Mouse (Mus musculus) telencephalon, adult 2 months (tissue): Measurements from ENCODE around the gene Ttc21b.
"Not testable (repeated sequence)": the region's sequence is repeated elsewhere in the genome, so short reads cannot be mapped to it uniquely, and the experiment has no call there.

Source experiments
- DNase-seq: peaks from one replicate; pipeline ENCODE4 v3.0.0-alpha.2; 2011; ENCODE audit warnings: low read depth, low spot score

Ttc21b gene

DNA sequence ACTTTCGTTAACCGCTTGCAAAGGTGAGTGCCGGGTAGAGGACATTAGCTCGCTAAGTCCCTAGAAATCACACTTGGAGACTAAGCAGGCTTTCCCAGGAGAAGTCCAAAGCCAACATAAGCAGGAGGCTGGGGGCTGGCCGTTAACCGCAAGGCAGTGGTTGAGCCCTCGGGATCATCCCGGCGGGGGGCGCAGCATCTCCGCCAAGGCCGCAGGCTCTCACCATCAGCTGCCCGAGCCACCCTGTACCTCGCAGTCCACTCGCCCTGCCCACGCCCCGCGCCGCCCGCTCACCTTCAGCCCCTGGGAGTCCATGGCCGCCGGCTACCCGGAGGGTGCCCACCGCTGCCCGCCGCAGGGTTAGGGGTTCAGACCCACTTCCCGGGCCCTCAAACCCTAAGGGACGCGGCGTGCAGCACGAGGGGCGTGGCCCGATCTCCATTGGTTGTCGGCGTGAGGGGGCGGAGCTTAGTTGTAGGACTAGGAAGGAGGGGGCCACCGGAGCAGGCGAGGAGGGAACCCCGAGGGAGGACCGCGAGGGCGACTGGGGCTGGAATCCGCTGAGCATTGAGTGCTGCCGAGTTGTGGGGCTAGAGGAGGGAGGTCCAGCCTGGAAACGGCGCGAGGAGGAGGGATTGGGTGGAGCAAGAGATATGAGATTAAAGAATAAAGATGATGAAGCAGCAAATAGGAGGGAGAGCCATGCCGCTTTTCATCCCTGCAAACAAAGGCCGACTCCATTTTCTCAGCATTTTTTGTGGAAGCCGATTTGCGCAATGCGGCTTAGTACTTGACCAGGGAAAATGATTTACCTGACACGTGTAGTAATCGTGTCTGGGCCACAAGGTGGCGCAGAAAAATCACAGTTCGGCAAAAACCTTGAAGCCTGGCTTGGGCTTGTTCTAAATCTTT, at the start of gene Ttc21b:
Ttc21b (minus strand) TSS at position 398 of the 912 bp plus-strand sequence.
- DNase-seq: peak; percentile 98

DNA sequence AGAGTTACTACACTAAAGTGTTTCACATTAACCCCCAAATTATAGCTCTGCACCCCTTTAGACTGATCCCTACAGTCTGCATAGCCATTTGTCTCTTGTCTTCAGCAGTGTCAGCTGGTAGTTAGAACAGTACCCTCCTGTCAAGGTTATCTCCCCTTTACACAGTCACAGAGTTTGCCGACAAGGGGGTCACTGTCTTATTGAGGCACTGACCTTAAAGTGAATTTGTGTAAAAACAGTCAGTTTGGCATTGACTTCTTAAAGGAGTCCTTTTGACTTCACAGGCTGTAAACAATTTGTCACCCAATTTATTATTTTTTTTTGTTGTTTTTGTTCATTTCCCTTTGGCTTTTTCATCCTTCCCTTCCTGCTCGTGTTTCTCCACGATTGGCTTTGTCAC, 16.1 kb upstream of the Ttc21b start:
- no peak for DNase-seq

DNA sequence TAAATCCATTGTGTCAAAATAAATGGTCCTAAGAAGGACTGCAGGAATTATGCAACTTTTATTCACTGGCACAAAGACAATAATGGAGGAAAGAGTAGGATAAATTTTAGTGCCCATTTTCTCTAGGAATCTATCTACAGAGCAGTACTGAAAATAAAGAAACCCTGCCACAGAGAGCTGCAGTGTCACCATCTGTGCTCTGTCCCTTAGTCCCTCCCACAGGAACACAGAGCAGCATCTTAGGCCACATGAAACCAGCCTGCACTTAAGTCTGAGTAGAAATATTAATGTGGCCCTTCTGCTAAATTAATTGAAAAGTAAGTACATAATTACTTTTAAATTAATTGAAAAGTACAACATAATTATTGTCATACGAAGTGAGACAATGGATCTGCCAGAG, 12.4 kb downstream of the Ttc21b start:
- no peak for DNase-seq

DNA sequence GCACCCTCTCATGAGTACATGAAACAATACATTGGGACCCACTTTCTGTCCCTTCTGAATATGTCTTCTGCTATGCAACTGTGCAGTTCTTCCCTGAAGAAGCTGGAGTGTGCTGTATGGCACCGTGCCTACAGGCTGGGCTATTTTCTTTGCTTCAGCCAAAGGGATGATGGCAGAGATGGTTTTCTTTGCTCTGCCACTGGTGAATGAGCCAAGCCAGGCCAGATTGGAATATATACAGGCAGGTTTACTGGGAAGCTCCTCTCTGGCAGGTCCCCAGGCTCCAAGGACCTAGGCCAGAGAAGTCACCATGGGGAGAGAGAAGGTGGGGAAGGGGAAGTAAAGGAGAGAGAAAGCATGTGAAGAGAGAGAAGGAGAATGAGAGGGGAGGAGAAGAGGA, 16.1 kb downstream of the Ttc21b start:
- no peak for DNase-seq

DNA sequence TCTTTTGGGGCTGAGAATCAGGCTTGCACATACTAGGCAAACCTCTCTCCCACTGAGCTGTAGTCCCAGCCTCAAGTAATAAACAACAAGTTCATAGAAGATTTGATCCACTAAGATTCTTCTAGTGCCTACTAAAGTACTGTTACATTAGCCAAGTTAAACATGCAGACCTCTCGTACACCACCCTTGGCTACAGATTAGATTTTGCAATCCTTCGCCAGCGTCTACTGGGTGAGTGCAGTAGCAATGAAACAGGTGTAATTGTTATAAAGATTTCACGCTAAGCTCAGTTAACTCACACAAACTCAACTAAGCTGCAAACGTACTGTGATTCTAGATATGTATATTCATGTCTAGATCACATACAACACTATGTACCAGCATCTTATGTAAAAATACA, 17.5 kb downstream of the Ttc21b start:
- no peak for DNase-seq

DNA sequence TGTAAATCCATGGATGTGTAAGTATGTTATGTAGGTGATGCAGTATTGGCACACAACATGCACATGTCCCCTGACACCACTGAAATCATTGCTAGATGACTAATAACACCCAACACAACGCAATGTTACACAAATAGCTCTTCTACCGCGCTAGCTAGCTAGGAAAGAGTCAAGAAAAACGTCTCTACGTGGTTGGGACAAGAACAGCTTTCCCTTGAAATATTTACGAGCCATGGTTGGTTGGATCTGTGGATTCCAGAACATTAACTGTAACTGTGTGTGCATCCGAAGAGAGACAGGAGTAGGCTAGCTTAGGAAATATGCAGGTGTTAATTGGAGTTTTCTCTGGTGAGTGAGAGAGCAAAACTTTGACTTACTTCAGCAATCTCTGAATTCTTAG, 35.5 kb downstream of the Ttc21b start:
- DNase-seq: no peak

DNA sequence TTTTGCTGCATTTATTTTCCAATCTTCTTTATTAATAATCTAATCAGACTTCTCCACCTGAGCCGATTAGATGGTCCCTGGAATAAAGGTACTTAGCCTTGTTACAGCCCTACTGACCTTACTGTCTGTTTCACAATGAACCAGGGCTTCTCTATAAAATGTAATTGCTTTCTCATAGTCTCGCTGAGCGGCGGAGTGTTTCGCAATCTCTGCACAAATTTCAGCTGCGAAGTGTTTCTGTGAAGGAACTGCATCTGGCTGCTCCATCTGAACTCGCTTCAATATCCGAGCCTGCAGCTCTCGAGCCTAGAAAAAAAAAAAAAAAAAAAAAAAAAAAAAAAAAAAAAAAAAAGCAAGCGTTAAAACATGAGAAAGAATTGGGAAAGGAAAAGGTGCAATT, 46.5 kb downstream of the Ttc21b start:
- no peak for DNase-seq

DNA sequence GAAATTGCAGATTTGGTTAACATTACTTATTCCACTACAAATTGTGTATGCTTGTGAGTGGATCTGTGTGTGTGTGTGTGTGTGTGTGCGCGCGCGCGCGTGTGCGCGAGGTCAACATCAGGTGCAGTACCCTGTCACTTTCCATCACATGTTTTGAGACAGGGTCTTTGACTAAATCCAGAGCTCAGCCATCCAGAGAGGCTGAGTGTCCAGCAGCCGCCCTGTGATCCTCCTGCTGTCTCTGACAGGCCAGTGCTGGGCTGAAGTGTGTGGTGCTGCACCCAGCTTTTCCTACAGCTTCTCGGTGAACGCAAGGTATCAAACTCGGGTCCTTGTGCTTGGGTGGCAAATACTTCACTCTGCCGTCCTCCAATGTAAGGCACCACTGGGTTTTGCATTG, 47.1 kb downstream of the Ttc21b start:
- no peak for DNase-seq

DNA sequence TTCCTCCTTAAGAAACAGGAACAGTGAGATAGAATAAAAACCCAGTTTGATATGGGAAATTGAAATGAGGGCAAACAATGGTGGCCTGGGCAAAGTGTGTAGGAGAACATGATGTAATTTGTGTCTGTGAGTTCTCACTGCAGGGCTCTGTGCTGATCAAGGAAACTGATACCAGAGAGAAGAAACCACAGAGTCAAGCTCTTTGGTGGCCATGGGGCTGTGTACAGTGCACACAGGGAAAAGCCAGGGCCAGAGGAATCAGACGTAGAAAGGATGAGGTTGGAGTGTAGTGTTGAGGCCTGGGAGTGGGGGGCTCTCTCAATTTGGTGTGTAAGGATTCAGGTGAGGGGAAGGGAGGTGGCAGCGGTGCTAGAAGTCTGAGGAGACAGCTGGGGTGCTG, 49.6 kb downstream of the Ttc21b start:
- DNase-seq: no peak

DNA sequence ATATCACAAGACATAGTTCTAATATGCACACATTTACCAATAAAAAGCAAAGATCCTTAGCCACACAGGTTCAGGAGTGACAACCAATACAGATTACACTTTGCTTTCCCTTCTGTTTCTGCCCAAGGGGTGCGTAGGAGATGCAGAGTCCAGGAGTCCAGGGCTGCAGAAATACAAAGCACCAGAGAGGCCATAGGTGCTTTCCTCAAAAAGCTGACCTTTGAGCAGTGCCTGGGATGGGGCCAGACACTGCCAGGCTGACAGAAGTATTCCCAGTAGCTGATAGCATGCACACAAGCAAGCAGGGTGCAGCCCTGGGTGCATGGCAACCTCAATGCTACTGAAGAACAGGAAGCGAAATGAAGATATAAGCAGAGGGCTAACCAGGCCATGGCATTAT, 52.2 kb downstream of the Ttc21b start:
- no peak for DNase-seq

DNA sequence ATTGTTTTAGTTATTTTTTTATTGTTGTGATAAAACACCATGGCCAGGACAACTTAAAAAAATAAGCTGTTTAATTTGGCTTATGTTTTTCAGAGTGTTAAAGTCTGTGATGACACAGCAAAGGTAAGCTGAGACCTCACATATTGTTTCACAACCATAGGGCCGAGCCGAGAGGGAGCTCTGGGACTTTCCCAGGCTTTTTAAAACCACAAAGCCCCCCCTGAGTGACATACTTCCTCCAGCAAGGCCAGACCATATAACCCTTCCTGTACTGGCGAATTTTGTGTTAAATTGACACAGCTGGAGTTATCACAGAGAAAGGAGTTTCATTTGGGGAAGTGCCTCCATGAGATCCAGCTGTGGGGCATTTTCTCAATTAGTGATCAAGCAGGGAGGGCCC, 56.2 kb downstream of the Ttc21b start:
- no peak for DNase-seq

DNA sequence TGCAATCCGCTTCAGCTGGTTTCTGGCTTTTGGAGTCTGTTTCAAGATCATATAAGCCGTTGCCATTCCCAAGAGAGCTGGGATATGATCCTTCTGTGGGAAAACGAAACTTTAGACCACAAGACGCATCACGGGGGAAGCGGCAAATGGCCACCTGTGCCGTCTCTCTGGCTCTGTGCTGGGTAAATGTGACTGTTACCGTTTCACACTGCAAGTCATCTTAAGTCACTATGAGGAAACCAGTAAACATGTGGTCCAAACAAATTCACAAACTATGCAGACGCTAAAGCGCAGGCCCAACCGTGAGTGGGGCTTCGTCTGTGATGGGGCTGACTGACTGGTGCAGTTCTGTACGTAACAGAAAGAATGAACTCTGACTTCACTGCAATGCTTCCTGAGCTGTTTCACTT, 64.7 kb downstream of the Ttc21b start:
- DNase-seq: no peak

DNA sequence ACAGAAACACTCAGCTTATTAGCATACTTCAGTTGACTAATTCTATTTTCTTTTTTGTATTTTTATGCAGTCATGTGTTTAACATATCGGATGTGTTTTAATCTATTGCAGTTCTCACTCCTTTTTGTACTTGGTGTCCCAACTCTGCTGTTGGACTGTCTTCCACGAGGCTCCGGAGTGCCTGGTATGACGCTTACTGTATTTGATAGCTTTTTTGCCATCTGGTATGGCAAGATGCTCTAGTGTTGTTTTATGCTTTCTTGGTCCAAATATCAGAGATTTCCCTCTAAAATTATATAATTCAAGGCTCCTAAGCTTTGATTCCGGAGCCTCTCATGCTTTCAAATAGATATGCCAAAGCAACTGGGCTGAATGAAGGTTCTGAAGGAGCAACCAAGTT, 66.3 kb downstream of the Ttc21b start:
- no peak for DNase-seq

DNA sequence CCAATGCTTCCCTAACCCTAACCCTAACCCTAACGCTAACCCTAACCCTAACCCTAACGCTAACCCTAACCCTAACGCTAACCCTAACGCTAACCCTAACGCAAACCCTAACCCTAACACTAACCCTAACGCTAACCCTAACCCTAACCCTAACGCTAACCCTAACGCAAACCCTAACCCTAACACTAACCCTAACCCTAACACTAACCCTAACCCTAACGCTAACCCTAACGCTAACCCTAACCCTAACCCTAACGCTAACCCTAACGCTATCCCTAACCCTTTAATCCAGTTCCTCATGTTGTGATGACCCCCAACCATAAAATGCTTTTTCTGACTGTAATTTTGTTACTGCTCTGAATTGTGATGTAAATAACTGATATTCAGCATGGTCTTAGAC, 67.2 kb downstream of the Ttc21b start:
- DNase-seq: not testable (repeated sequence)

DNA sequence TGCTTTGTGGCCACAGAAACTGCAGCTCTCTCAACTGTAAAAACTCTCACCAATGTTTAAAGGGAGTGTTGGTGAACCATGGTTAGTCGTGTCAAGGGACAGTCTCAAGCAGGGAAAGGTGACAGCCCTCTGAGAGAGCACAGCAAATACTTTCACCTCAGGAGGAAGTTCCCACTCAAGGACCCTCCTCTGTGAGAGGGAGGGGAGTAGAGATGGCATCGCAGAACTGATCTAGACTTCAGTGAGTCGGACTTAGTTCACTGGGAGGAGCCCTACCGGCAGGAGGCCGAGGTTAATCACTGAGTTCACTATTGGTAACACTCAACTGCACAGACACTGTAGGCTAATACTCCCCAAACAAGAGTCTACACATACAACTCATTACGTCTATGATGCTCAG, 68.9 kb downstream of the Ttc21b start:
- no peak for DNase-seq

DNA sequence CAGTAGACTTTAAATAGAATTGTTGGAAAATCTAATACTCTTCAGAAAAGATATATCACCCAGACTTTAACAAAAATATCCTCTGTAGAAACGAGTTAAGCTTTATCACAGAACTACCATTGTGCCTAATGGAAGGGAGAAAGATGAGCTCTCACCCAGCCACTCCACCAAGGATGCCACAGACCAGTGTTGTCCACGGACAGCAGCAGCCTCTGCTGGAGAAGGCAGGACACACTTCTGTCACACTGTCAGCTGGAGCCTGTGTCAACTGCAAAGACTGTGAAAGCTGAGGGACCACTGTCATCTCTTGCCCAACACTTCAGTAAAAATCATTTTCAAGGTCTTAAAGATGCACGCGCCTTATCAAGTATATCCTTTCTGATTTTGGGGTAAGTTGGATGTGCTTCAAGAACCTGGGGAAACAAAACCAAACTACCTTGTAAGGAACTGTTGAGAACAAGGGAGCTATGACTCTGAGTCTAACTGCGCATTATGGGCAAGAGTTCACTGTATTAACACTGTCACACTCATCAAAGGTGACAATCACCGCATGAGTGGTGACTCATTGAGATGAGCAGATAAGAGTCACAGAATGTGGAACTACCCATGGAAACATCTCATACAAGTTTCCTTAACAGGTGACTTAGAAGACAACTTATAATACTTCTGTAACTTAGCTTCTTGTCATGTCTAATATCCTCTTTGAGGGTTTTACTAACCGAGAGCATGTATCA, 71.8 kb downstream of the Ttc21b start:
- no peak for DNase-seq

DNA sequence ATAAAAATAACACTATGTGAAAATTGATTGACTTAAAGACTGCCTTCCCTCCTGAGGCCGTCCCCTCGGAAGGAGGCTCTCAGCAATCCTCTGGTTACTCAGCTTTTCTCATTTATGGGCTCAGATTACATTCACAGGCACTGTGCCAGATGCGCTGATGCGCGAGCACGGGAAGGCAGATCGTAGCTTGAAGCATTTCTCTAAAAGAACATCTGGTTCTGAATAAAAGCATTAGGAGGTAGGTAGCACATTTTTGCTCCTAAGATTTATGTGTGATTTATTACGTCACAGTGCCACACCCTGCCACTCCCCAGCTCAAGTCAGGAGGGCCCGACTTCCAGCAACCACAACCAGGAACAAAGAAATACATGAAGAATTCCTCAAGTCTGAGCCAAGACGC, 76.1 kb downstream of the Ttc21b start:
- DNase-seq: no peak

DNA sequence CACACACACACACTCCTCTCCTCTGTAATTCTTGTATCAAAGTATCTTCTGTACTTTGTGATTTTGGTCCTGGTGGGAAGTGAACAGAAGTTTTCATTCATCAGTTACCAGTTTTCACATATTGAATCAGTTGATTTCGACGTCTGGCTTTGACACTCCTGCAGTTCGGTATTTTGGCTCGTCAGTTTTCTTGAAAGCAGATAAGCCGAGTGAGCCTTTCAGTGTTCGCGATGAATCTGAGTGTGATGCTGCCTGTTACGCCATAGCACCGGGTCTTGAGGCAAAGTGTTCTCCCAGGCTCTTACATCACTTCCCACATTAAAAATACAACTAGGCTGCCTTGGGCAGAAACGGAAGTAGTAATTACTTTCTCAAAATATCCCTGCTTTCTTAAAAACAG, 76.6 kb downstream of the Ttc21b start:
- DNase-seq: no peak

DNA sequence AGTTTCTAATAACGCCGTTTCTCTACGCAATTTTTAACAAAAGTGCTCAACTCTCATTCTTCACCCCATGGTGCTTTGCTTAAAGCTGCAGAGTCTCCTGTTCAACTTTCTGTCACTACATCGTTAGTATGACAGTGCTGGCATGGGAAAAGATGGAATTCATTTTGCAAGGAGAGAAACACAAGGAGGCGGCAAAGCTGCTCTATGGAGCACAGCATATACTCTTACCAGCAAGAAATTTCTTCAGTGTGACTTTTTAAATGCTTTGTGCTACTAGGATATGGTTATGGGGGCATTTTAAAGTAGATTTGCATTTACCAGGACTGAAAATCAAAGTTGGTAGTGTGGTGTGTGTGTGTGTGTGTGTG, 77.6 kb downstream of the Ttc21b start:
- DNase-seq: no peak

DNA sequence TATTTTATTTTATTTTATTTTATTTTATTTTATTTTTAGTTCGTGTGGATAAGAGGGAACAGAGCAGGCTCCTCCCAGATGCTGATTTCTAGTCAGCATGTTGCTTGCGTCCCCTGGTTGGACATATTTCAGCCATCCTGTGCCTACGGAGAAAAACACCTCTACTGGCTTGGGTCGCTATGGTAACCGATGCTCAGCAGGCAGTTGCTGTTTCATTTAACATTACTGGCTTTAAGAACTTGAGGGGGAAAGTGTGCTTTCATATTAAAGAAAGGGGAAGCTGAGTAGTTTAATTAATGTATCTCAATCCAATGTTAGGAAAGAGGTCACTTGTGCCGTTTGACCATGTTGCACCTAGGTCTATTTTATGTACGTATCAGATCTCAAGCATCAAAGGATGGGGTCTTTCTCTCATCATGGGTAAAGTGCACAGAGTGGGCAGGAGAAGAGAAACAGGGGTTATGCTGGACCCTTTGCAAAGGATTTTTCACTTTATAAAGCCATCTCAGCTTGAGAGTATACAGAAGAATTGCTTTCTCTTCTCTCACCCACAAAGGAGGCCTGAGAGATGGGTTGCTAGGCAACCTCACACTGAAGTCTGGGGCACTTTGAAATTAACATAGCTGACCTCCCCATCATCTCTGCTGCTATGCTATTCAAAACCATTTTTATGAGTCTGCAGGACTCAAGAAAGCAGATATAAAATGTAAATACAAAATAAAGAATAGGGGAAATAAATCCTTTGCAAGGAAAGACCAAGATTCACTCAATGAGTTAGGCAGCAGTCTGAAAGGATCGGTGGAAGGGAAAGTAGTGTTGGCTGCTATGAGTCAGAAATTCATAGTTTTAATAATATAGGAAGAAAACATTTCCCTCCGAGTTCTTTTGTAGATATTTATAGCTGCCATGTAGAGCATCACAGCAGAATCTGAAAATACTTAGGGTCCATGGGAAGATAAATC, 78.2 kb downstream of the Ttc21b start:
- no peak for DNase-seq

DNA sequence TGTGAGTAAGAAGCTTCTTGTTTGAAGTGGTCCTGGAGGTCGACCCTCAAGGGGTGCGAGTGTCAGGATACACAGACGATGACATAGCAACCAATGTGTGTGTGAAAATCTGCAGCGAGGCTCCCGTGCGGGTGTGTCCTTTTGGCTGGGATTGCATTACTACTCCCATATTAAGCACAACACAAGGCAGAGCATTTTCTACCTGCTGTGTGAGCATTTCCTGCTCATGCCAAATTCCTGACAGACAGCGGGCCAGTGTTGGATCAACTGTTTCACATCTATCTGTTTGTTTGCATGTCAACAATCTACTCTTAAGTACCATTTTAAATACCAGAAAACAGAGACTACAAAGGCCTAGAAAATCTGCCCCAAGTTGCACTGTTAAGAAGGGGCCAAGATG, 79.4 kb downstream of the Ttc21b start:
- DNase-seq: no peak

DNA sequence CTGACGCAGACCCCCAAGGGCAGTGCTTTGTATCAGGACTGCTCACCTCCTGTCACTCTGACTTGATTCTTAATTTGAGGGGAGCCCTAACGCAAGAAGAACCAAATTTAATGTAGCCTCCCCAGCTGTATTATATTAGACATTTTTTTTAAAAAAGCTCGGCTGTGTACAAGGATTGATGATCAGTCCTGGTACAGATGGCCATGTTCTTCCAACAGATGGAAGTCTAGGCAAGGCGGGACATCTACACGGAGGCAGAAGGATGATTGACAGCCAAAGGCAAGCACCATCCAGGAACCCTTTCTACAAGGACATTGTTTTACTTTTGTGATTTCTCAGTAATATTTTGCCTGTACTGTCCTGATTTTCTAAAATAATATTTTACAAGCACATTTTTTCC, 83.3 kb downstream of the Ttc21b start:
- DNase-seq: no peak
